Mouse (Mus musculus) yolk sac, embryonic 10.5 days (tissue): Measurements from ENCODE around the gene Plrg1.

Experiments used
- DNase-seq: peaks from one replicate; pipeline ENCODE4 v3.0.0-alpha.2; 2017; ENCODE audit warnings: low spot score

Plrg1 gene

GRCm38 (mm10) chr3:83052102-83052501 is 3.2 kb upstream of the Plrg1 start:
- DNase-seq: no peak

GRCm38 (mm10) chr3:83053126-83053525 is 2.2 kb upstream of the Plrg1 start:
- DNase-seq: peak; percentile 66

- peak; percentile 72 for DNase-seq
Observed at GRCm38 (mm10) chr3:83053758-83054157, 1.6 kb upstream of the Plrg1 start.

DNA sequence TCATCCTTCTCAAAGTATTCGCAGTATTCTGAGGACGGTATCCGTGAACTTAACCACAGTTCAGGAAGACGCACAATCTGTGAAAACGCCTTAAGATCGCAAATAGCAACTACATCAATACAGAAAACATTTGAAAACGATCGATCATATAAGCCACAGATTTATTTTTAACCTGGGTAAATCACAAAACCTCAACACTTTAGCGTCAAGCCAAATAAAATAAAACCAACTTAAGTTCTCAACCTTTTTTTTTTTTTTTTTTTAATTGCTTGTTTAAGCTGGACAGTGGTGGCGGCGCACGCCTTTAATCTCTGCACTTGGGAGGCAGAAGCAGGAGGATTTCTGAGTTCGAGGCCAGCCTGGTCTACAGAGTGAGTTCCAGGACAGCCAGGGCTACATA is 563 bp upstream of the Plrg1 start:
- no peak for DNase-seq

DNA sequence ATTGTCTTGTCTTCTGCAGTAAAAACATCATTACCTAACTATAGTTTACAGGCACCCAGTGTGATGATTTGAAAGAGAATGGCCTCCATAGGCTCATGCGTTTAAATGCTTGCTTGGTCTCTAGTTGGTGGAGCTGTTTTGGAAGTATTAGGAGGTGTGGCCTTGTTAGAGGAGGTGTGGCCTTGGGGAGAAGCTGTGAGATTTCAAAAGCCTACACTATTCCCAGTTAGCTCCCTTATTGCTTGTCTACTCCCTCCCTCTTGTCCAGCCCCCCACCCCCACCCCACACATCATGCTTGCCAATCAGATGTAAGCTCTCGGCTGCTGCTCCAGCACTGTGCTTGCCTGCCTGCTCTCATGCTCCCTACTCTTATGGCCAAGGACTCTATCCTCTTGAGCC is 1.7 kb downstream of the Plrg1 start:
- no peak for DNase-seq

GRCm38 (mm10) chr3:83067920-83068319 is 12.6 kb downstream of the Plrg1 start:
- DNase-seq: no peak

DNA sequence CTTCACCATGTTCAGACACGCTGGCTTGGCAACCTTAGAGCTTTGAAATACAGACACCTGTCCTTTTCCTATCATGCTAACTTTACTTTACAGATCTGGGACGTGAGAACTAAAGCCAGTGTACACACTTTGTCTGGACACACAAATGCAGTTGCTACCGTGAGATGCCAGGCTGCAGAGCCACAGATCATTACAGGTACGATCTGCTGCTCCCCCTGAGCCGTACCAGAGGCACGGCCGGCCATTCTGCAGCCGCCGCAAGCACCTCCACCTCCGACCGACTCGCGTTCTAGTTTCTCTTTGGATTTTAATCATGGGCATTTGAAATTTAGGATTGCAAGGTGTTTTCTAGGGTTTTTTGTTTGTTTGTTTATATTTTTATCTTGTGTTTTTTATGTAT is 13.5 kb downstream of the Plrg1 start:
- DNase-seq: no peak

GRCm38 (mm10) chr3:83070231-83070630 is 14.9 kb downstream of the Plrg1 start:
- DNase-seq: no peak

DNA sequence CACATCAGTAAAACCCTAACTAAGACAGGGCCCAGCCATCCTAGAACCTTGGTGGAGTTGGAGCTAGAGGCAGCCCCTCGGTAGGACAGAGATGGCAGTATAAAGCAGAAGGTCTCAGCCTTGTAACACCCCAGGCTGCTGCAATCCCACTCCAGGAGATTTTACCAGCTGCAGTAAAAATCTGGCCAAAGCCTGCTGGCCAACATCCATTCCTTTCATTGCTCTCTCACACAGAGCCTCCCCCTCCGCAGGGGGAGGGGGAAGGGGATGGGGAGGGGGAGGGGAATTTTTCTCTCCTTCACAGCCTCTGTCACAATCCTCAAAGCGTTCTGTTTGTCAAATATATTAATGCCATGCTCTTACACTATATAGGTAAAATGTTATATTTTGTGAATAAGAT is 21.2 kb downstream of the Plrg1 start:
- no peak for DNase-seq

DNA sequence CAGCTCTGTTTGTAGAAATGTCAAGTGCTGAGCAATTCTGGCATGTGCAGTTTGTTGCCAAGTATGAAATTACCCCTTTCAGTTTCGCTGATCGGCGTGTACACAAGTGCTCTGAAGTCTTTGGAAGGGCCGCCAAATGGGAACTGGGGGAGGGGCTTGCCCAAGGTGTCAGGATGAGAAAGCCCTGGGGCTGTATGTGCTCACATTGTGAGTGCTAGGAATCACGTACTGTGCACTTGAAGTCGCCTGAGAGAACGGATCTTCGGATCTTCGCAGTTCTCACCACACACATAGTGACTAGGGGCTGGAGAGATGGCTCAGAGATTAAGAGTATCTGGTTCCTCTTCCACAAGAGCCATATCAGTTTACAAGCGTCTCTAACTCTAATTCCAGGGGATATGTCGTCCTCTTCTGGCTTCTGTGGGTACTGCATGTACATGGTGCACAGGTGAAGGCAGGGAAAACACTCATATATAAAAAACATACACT is 25.3 kb downstream of the Plrg1 start:
- peak; percentile 52 for DNase-seq

- DNase-seq: no peak
Observed at GRCm38 (mm10) chr3:83097586-83097985, 42.3 kb downstream of the Plrg1 start.

DNA sequence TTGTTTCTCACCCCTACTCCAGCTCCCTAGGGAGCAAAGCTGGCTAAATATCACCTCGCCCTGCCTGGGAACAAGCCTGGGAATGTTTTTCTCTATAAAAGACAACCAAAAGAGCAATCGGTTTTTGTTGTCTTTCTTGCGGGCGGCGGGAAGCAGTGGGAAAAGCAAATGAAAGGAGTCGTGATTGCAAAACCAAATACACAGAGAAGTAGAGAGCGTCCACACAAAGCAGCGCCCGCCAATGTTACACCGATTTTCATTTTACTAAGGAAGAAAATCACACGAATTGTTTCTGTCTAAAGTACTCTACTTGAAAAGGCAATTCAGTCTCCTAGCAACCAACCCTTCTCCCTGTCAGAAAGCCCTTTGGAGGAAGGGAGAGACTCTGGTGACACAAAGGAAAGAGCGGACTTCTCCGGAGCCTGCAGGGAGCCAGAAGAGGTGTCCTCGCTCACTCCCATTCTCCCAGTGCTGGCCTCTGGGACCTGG is 43.3 kb downstream of the Plrg1 start:
- DNase-seq: no peak

DNA sequence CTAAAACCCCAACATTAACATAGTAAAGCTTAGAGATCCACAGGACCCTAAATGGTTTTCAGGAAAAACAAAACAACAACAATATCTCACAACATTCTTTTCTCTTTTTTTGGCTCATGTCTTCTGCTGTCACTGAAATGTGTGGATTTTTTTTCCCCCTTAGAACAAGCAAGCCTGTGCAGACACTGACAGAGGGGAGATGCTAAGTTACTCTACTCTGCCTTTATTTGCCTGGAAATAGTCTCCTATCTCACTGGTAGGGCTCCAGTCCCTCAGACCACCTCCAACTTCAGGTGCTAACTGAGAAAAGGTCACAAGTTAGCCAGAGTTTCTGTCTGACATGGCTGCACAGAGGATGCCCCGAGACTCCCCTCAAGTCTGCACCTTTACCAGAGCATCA is 43.8 kb downstream of the Plrg1 start:
- no peak for DNase-seq

DNA sequence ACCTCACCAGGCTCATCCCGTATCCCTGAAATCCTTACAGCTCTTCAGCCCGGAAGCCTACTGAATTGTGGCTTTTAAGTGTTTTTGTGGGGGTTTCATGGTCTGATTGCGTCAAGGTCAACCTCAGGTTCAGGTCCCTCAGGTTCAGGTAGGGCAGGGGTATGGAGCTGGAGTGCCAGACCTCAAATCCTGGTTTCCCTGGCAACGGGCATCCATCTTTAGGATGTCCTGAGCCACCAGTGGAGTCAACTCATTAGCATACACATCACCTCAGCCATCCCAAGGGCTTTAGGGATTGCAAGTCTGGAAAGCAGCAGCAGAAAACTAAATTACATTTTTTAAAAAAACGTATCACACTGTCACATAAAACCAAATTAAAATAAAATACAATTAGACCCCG is 44.3 kb downstream of the Plrg1 start:
- no peak for DNase-seq

DNA sequence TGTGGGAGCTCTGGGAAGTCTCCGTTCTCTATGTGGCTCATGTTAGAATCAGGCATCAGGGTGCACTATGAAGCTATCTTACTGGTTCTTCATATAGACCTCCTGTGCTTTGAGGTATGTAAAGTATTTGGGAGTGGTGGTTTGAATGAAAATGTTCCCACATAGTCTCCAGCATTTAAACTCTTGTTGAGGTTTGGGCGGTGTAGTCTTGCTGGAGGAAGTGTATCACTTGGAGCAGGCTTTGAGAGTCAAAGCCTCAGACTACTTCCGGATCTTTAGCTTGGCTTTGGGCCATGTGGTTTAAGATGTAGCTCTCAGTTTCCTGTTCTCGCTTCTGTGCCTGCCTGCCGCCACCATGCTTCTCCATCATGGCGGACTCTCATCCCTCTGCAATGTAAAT is 47.0 kb downstream of the Plrg1 start:
- no peak for DNase-seq

DNA sequence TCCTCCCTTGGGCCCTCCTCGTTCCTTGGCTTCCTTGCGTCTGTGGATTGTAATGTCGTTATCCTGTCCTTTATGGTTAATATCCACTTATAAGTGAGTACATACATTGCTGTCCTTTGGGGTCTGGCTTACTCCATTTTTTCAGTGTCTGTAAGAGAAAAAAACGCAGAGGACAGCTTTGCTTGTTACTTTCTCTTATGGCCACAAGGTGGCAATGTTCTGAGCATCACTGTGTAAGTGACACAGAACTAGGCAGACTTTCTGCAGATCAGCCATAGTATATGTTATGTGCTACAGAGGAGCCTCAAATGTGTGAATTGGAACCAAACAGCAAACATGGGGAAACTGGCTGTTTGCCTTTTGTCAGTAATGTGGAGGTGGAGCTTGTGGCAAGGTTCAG is 54.8 kb downstream of the Plrg1 start:
- DNase-seq: no peak

- no peak for DNase-seq
Observed at GRCm38 (mm10) chr3:83111485-83112261, 56.4 kb downstream of the Plrg1 start.

- no peak for DNase-seq
Observed at GRCm38 (mm10) chr3:83112869-83113268, 57.5 kb downstream of the Plrg1 start.

GRCm38 (mm10) chr3:83114946-83115345 is 59.6 kb downstream of the Plrg1 start:
- no peak for DNase-seq

DNA sequence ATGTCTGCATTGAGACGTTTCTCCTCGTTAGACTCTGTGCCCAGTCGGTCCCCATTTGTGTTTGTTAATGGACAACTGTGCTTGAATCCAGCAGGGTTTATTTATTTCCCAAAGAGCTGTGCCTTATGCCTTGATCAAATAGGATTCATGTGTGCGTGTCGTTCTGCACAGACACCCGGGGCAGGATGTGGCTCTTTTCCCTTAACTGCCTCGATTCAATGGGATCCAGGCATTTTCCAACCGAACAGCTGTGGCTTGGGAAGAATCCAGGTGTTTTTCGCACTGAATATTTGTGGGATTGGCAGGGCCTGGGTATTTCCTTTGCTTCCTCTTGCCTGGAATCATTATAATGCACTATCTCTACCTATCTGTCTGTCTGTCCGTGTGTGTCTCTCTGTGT is 62.3 kb downstream of the Plrg1 start:
- no peak for DNase-seq
